Mouse (Mus musculus) yolk sac, embryonic 10.5 days (tissue): ENCODE data around the gene Esrrg.

ENCODE experiments used
- DNase-seq: peaks from one replicate; pipeline ENCODE4 v3.0.0-alpha.2; 2017; ENCODE audit warnings: low spot score

Gene Esrrg

GRCm38 (mm10) chr1:187911201-187911600, 302.6 kb downstream of the Esrrg start:
- DNase-seq: no peak

- no peak for DNase-seq
Observed at GRCm38 (mm10) chr1:187918303-187918702, 309.7 kb downstream of the Esrrg start.

DNA sequence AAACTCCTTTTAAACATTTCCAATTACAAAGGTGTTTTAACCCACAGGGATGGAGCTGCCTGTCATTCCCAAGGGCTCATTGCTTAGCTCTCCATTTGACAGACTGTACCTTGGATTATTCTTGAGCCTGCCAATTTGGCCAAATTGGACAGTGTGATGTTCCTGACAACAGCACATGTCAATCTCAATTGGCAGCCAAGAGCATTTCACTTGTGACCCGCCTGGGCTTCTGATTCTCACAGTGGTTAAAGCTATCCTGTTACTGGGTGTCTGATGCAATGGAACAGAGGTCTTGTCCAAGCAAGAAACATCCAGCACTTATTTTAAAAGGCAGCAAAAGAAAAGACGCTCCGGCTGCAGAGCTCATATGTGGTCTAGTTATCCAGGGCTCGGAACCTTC, 310.3 kb downstream of the Esrrg start:
- no peak for DNase-seq

- DNase-seq: no peak
Observed at GRCm38 (mm10) chr1:187920156-187920777, 311.7 kb downstream of the Esrrg start.

DNA sequence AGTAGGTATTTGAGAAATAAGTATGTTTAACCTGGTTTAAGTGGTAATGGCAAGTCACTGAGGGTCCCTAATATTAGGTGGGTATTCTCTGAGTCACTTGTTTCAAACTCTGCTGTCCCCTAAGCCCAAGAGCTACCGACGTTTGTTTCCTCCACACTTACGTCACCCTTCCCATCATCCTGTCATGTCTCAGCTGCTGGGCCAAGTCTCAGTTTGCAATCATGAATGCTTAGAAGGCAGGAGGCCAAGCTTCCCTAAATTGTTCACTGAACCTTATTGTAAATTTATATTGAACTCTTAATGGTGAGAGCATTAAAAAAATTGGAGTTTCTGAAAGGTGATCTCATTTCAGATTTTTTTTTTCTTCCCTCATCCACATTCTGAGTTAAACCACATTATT, 322.6 kb downstream of the Esrrg start:
- no peak for DNase-seq

DNA sequence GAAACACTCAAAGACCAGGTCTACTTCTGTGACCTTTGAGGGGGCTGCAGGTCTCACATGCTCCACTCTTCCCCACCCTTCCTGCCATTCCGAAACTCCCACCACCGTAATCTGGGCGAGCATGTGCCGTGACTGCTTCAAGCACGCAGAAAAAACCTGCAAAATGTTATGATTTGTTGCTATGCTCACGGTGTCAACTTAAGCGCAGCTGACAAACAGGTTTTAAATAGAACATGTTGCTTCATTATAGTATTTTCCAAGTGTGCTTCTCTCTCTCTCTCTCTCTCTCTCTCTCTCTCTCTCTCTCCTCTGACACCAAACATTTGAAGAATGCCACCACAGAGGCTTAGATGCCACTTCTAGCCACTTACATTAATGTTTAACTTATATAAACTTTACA, 330.1 kb downstream of the Esrrg start:
- DNase-seq: no peak

DNA sequence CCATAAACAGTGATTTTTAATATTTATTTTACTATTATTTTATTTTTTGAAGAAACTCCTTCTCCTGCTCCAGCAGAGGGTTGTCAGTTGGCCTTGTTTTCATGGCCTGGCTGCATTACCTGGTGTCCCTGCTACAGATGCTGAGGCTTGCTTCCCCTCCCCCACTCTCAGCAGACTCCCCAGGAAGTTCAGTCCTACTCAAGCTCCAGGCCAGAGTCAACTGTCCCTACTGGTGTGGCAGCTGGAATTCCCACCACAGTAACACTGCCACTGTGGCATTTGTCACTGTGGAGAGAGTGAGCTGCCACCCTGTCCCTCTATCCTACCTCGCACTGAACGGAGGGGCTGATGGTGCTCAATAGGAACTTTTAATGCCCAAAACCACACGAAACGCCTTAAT, 330.5 kb downstream of the Esrrg start:
- no peak for DNase-seq

DNA sequence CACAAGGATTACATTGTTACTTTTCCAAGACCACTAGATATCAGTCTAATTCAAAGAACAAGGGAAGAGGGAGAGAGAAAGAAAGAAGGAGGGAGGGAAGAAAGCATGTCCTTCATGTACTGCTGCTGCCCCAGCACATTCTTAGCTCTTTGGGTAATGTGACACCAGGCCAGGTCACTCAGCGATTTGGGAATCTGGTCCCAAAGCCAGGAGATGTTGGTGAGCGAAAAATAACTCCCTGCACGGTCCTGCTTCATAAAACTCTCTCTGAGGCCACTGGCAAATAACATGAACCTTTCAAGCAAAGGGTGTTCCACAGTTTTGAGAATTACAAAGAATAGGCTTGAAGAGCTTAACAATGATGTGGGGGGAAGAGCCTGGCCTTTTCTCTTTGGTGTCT, 342.9 kb downstream of the Esrrg start:
- no peak for DNase-seq

DNA sequence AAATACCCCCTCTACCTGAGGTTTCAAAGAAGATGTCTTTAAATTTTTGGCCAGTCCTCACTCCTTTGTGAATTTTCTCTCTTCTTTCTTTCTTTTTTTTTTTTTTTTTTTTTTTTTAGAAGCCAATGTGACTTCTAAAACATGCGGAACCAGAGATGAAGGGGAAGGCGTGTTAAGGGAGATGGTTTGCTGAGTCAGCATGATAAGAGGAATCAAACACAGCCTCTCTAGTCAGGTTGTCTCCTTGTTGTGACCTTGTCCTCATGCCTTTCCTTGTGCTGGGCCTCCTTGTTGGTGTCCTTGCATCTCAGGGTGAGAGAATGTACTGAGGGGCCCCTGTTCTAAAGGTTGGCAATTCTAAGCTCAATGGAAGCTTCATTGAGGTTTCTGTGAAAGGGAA, 348.1 kb downstream of the Esrrg start:
- DNase-seq: no peak

- no peak for DNase-seq
Observed at GRCm38 (mm10) chr1:187959192-187959591, 350.6 kb downstream of the Esrrg start.

GRCm38 (mm10) chr1:187961452-187961851, 352.9 kb downstream of the Esrrg start:
- no peak for DNase-seq

DNA sequence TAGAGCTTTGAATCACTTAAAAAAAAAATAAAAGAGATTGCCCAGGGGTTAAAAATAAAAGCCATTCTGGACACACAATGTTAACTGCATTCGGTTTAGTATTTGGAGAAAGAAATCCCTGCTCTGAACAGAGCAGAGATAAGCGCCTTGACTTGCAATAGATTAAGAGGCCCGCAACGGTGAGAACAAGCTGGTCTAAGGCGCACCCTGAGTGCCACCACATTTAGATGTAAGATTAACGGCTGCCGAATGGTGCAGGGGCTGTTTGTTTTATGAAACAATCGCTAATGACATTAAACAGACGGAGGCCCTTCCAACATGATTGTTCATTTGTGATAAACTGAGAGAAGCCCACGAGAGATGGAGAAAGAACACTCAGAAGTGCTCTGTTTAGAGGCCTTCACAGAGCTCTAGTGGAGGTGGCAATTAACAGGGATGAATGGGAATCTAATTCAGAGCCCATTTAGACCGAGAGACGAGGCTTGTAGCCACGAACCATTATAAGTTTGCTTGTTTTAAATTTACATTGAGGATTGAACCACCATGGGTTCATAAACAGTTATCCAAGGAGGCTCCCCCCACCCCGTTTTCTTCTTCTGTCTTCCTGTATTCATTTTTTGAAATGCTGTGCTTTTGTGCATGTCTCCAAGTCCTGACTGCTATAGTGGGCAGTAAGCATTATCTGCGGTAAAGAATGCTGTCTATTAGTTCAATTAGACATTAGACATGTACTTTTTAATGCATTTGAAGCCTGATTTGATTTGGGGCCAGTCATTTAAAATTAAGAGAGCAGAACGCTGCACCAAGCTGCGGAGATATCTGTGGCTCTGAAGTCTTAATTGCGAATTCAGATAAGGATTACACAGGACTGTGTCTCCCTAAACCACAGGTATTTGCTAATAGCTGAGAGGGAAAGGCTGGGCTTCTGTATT, 356.5 kb downstream of the Esrrg start:
- DNase-seq: no peak

DNA sequence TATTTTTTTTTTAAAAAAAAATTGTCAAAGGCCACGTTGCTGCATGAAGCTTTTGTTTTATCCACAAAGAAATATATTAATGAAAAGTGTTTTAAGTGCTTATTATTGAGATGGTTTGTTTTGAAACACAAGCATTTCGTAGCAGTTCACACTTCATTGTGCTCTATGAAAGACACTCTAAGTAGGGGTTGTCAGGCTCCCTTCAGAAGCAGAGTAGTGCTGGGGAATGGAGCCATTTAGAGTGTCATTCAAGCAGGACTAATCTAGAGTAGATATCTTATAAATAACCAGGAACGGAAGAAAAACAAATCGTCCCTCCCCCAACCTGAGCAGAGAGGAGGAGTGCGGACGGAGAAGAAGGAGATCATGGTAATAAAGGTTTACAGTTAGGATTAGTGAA, 357.3 kb downstream of the Esrrg start:
- DNase-seq: no peak

- no peak for DNase-seq
Observed at GRCm38 (mm10) chr1:187968379-187968778, 359.8 kb downstream of the Esrrg start.

GRCm38 (mm10) chr1:187969491-187969890, 360.9 kb downstream of the Esrrg start:
- no peak for DNase-seq

- peak; percentile 49 for DNase-seq
Observed at GRCm38 (mm10) chr1:187974396-187974795, 365.8 kb downstream of the Esrrg start.

- no peak for DNase-seq
Observed at GRCm38 (mm10) chr1:187975465-187976352, 367.1 kb downstream of the Esrrg start.

DNA sequence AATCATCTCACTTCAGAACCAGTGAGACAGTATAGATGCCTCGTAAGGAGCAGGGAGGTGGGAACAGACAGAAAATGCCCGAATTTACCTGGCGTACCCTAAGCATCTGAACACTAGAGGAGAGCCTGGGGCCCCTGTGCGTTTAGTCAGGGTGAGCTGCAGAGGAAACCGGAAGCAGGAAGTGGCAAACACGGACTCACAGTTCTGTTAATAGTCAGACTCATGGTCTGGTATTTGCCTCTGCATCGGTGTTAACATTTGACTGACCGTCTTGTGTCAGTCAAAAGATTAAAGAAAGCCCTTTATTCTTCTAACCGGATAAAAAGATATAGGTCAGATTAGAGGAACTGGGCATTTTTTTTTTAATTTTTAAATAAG, 367.8 kb downstream of the Esrrg start:
- no peak for DNase-seq

GRCm38 (mm10) chr1:187981028-187981427, 372.4 kb downstream of the Esrrg start:
- DNase-seq: no peak

- DNase-seq: no peak
Observed at GRCm38 (mm10) chr1:187983177-187983576, 374.6 kb downstream of the Esrrg start.

GRCm38 (mm10) chr1:187990161-187990560, 381.6 kb downstream of the Esrrg start:
- no peak for DNase-seq

DNA sequence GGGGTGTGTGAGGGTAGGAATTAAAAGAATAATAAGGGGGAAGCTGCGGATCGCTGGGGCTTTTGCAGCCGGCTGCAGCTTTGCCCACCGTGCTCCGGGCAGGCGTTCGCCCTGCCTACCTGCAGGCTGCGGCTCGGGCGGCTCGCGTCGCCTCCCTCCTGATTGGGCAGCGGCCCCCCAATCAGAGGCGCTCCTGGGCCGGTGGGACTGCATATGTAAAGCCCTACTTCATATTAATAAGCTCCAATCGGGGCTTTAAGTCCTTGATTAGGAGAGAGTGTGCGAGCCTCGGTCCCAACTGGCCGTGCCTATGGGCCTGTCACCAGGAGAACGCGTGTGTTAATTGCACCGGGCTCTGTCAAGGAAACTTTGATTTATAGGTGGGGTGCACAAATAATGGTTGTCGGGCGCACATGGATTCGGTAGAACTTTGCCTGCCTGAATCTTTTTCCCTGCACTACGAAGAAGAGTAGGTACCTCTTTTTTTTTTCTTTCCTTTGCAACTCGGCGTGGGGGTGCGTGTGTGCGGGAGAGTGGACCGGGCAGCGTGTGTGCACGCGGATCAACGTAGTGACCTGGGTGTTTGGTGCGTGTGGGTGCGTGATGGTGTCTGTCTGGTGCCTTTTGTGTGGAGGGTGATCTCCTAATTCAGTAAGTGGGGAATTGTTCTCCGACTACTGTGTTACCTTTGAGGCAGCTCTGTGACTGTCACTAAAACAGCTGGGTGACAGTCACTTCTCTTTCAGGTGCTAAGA, 389.2 kb downstream of the Esrrg start:
- peak; percentile 58 for DNase-seq
